Mouse (Mus musculus) urinary bladder, postnatal 10 days (tissue): Measurements from ENCODE around the gene Kdm4d.
A peak's percentile ranks its signal among the peaks of the same experiment; 100 is the strongest.
"Not testable (repeated sequence)": the region's sequence is repeated elsewhere in the genome, so short reads cannot be mapped to it uniquely, and the experiment has no call there.

Source experiments
- DNase-seq: peaks from one replicate; pipeline ENCODE4 v3.0.0; 2022; ENCODE audit warnings: low spot score

Gene Kdm4d

DNA sequence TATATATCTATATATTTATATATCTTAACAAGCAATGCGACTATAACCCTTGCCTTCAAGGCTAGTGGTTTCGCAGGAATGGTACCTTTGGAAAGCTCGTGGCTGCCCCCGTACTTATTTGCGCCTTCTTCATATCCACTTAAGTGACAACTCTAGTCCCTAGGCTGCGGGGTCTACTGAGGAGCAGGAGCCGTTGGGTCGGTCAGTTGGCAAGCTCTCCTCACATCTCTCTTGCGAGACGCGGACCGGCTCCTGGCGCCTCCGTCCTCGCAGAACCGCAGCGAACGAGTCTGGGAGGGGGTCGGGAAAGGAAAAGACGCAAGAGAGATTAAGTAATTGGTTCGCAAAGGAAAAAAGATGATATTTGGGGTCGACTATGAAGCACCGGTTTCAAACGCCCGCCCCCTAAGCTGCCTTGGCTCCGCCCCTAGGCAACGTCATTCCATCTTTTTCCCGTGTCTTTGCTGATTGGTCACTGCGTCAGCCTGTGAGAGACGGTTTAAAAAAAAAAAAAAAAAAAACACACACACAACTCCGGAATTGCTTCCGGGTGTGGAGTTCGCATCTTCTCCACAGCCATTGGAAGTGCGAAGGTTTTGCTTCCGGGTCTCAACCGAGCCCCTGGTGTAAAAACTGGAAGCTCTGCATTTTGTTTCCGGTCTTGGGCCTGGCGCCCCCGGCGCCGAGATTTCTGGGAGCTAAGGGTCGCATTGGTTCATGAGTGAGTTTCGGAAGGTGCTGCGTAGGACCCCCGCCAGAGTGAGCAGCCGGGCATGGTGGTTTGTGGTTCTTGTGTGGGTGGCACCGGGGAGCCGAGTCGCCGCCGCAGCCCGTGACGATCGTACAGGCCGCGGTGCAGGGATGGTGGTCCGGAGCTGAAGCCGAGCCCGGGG is at the start of gene Kdm4d, which contains the start of gene Cwc15:
TSS of gene Kdm4d (minus strand) at position 460 of the 893 bp plus-strand sequence.
TSS of gene Cwc15 (plus strand) at position 595 of the 893 bp plus-strand sequence.
- DNase-seq: peak; percentile 57

DNA sequence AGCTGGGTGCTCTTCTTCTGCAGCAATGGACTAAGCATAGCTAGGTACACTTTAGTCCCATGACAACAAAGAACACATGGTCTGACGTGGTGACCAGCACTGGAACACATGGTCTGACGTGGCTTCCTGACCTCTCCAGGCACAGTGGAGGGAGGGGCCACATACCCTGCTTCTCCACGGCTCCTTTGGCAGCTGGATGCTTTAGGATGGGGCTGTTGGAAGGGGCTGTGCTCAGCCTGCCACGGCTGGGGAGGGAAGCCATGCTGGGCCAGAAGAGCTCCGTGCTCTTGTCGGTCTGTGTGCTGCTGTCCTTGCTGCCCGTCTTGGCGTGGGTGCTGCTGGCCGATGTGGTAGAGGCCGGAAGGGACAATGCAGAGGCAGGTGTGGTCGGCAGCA is 48.1 kb upstream of the Kdm4d start:
- no peak for DNase-seq

DNA sequence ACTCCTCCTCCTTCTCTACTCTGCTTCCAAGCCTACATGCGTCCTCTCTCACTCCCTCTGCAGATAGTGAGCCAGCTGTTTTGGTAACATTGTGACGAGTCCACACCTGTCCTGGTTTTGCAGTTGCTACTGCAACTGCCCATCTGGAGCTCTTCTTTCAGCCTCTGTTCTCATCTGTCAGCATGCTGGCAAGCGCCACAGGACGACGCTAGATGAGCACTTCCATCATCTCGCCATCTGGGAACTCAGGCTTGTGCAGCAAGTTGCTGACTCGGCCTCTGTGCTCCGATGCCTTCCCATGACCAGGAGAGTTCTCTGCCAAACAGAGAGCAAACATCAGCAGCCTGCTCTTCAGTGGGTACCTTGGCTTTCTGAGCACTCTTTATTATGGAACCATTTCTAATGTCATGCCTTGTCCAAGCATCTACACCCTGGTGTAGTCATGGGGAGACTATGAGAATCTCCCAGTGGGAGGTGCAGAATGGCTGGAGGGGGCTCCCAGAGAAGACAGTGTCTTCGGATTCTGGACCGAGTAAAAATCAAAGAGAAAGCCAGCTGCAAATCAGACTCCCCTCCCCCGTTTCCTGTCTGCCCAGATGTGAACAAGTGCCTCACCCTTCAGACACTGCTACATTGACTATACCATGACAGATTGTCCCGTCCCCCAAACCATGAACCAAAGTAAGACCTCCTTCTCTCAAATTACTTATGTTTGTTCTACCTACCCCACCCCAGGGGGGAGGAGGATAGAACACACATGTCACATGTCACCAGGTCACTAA is 47.5 kb upstream of the Kdm4d start:
- DNase-seq: no peak

DNA sequence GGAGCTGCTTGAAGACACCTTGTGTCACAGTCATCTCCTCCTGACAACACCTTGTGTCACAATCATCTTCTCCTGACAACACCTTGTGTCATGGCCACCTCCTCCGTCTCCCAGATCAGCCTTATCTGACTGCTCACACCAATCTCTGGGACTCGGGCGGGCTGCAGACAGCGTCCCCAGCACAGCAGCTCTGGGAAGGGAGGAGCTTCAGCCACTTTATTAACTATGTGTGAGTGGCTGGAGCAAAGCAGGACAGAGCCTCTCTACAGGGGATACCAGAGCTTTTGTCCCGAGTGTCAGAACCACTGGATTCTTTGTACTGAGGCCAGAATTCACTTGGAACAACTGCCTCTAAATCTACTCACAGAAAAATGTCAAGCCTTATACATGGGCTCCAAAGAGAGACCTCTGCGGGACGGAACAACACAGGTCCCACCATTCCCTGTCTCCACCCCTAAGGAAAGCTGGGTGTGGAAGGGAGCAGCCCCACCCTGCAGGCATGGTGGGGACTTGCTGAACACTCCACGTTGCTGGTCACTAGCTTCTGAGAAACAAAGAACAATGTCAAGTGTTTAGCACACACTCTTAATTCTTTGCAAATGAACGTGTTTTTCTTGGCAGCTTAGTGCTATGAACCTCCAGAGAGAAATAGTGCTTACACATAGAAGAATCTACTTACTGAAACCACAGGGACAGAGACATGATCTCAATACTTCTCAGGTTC is 43.9 kb upstream of the Kdm4d start:
- no peak for DNase-seq

DNA sequence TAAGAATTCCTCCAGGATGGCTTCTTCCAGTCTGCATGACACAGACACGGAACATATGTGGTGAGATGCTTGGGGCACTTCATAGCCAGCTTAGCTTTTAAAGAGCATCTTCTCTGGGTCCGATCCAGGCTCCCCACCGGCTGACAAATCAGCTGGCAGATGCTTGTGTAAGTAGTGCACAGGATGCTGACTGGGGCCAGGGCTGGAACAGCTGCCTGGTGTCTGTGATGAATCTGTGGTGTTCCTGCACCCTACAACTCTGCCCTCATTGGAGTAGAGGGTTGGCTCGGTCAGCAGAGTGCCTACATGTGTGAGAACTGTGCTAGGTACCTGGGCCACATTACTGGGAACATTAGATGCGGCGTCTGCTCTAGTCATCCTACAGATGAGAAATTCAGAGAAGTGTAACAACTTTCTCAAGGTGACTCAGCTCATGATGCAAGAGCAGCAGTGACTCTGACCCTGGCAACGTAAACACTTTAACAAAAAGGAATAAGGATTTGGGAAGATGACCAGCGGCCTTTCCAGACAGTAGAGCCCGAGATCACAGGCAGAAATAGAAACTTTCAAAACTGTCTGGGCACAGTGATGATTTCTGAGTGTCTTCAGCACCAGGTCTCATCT is 34.7 kb upstream of the Kdm4d start:
- no peak for DNase-seq

DNA sequence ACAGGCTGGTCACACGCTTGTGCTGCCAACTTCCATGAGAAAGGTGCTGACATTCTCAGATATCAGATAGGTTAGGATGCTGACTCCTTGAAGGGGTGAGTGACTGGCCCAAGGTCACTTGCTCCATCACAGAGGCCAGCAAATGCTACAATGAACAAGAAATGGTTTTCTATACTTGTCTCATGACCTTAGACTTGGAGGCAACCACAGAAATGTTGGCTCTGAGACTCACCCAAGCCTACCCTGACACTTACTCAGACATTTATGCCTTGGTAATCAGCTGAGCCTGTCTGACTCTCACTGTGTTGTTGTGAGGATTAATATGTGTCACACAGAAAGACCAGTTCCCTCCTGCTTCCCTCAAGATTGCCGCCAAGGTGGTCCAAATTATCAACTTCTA is 33.4 kb upstream of the Kdm4d start:
- DNase-seq: no peak

DNA sequence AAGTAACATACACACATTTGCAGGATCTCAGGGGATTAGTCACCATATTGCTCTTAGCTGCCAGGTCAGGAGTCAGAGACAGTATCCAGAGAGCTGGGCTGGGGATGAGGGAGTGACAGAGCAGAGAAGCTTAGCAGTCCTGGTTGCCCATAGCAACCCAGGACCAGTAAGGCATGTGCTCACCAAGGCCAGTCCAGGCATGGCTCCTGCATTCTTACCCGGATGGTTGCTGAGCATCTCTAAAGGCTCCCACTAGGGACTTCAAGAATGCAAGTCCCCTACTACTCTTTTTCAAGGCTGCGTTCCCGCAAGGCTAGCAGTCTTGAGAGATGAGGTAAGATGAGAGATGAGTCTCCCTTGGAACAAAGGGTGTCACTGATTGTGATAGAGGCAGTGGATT is 32.0 kb upstream of the Kdm4d start:
- no peak for DNase-seq

DNA sequence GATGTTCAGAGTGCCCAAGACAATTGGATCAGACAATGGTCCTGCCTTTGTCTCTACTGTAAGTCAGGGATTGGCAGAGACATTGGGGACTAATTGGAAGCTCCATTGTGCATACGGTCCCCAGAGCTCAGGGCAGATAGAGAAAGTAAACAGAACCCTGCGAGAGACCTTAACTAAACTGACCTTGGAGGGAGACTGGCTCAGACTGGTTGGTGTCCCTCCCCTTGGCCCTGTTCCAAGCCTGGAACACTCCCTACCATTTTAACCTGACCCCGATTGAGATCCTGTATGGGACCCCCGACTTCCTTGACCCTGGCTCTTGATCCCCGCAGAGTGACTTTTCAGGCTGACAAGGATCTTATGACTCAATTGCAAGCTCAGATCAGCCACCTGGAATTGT is 29.7 kb upstream of the Kdm4d start:
- DNase-seq: no peak

DNA sequence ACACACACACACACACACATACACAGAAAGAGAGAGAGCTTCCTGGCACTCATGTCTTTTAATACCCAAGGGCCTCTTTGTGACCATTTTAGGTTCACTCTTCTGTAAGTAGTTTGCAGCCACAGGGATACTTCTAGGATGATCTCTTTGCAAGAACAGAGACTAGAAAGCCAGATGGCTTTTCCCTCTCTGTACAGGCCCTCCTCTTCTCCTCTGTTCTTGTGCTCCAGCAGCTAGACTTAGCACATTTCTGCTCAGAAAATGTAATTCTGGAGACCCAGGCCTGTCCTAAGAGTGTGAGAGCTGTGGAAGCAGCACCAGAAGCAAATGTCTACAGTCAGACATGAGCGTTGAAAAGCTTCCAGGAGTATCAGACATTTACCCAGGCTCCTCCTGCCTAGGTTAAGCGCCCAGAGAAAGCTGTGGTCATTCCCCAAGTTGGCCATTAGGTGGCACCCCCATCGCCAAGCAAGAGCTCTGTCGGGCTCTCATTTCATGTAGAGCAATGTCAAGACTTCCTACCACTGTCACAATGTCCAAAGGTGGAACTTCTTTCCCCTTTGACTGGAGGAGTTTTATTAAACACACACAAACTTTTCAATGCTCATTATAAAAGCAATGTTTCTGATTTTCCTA is 23.2 kb upstream of the Kdm4d start:
- DNase-seq: peak; percentile 22

DNA sequence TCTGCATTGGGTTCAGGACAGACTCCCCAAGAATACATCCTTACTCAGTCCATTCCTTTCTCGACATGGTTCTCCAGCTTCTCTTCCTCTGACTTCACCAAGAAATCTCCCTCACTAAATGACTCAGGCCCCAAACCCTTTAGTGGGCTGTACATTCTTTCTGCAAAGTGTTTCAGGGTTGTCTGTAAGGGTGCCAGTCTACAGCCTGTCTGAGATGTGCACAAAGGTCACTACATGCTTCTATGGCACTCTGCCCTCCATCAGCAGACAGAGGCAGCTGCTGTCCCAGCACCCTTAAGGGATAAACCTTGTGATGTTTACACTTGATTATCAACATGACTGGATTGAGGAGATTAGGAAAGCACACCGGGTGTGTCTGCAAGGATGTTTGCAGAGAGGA is 21.4 kb upstream of the Kdm4d start:
- DNase-seq: no peak

DNA sequence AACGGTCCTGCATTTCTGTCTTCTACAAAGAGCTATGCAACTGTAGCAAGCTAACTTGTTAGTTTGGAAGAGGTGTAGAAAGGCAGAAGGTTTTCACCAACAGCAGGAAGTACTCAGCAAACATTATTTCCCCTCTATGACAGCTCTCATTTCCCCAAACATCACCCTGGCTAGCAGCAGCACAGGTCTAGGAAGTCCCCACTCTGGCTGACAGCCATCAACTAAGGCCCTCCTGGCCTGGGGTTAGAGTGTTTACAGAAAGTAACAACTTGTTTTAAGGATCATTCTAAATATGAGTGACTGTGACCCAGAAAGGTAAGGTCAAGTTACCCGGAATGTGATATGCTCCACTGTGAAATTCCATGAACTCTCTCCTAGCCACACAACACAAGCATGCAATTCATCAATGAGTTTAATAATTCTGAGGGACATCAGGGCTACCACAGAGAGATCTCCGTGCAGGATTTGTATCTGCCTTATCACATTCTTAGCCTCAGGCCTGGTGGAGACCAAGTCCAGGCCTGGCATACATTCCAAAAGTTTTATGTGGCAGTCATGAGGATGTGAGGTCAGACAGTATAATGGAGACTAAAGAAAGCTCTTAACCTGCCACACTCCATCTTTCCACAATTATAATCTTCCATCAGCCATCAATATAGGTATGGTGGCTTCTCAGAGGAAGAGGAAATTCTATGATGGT is 20.8 kb upstream of the Kdm4d start:
- no peak for DNase-seq

DNA sequence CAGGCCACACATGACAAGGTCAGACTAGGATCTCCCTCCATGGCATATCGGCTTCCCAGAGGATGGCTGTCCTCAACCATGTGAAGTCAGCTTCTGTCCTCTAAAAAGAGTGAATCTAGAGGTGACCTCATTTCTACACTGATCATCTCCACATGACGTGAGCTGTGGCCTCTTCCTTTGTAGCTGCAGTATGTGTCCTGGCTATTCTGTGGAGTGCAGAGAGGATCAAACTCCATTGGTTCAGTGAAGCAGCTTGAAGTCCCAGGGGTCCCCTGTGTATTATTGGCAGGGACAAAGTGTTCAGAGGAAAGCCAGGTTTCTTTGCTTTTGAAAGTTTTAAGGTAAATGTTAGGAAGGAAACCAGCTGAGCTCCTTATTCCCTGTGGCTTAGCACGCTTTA is 17.8 kb upstream of the Kdm4d start:
- no peak for DNase-seq

DNA sequence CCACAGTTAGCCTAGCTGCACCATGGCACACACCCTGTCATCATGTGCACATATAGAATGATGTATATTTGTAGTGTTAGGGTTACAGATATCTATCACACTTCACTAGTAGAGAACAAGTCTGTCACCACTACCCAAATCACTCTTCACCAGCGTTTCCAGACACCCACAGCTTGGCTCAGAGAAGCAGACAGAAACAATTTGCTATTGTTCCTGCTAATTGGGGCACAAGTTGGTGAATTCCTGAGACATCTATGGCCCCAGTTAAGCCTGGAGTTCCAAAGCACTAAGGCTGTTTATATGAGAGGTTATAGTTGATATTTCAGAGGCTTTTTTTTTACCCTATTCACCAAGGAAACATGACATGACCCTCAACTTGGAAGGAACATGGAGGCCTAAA is 17.0 kb upstream of the Kdm4d start:
- DNase-seq: no peak

DNA sequence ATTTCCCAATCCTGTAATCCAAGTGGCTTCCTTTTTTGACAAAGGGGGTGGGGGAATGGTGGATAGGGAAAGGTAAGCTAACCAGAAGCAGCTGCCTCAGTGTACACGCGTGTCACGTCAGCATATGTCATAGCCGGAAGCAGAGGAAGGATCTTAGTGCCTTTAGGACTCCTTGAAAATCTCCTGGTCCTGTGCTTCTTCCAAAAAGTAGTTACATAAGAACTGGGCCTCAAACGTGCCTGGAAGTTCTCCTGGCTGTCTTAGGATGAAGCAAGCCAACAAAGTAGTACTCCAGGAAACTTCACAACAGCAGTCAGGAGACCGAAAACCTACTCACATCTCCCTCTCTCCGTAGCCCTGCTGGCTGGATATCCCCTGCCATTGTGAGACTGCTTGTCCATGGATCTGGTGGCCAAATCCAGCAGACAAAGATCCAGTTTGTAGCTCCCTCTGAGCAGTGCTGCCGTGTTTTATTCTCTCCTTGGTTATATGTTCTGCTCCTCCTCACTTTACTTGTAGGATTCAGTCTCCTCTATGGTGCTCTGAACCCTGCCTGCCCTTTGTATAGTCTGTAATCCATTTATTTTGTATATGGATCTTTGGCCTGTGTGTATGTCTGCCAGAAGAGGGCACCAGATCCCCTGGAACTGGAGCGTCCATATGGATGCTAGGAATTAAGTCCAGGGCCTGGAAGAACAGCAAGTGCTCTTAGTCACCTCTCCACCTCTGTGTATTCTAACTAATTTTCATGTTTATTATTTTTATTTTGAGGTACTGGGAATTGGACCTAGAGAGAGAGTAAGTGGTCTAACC is 12.6 kb upstream of the Kdm4d start:
- no peak for DNase-seq

DNA sequence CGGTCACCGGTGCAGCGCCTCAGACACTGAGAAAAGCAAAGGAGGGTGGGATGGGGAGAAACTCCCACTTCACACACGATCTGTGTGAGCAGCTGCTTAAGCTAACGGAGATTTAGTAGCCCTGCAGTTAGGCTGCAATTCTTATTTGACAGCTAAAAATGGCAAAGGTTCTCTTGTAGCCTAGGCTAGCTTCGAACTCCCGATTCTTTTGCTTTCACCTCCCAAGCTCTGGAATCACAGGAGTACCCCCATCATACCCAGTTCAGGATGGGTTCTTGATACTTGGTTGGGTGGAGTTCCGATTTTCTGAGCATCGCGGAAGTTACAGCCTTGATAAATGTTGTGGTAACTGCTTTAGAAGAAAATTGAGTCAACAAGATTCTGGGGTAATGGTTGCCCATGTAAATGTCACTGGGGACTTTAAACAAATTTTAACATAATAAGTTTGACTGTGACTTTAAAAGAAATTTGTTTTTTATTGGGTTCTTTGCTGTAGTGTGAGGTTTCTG is 688 bp upstream of the Kdm4d start:
- DNase-seq: no peak

DNA sequence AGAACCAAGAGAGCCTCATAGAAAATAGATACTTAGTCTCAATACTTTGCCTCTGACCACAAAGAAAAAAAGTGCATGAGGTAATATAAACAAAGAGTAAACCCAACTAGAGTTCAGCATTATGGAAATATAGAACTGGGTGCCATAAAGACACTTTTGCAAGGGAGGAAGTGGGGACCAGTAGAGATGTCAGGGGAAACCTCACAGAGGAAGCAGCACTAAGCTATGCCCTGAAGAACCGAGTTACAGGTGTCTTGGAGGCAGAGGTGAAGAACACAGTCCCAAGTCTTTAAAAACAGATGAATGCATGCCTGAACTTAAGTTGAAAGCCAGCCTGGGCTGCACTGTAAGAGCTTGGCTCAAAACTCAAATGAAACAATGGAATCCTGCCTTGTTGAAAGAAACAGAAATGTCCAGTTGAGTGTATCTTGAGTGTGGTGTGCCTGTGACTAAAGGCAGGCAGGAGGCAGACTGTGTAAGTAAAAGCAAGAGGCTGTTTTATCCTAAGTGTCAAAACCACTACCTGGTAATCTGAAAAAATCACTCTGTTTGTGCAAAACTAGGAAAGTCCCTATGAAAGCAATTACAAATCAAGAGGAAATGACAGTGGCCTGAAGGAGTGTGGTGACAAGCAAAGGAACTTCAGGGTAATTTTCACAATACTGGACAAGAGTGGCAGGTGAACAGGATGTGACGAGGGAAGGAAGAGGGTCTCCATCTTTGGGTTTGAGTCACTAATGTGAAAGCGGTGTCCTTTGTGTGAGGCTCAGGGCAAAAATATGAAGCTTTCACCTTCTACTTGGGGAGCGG is 1.2 kb downstream of the Kdm4d start:
- no peak for DNase-seq

DNA sequence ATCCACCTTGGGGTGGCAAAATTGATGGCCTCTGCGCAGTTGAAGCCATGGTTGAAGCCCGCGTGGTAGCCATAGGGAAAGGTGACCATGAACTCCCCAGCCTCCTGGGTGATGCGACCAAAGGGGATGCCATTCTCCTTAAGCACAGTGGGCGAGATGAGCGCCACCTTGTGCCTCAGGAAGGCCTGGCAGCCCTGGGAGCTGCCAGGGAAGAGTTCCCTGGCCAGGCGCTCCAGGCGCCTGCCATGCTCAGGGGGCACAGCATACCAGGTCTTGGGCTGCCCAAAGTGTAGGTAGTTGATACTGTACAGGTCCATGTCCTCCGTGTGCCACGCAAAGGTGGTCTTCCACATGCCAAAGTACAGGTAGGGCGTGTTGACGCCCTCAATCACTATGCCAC is 36.6 kb downstream of the Kdm4d start:
- not testable (repeated sequence) for DNase-seq

DNA sequence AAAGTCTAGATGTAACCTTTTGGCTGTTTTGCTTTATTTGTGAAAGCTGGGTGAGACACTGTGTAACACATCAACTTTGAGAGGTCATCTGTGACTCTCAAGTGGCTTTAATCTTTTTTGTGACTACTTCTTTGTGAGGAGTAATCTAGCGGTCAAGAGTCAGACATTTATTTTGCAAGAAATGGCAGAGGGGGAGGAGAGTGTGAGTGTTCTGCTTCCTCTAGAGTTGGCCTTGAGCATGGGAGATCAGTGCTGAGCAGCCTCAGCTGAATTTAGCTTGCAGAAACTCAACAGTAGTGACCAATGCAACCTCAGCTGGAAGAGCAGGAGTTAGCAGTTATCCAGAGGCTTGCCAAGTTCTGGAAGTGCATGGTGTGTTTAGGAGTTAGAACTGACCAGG is 37.7 kb downstream of the Kdm4d start:
- not testable (repeated sequence) for DNase-seq

DNA sequence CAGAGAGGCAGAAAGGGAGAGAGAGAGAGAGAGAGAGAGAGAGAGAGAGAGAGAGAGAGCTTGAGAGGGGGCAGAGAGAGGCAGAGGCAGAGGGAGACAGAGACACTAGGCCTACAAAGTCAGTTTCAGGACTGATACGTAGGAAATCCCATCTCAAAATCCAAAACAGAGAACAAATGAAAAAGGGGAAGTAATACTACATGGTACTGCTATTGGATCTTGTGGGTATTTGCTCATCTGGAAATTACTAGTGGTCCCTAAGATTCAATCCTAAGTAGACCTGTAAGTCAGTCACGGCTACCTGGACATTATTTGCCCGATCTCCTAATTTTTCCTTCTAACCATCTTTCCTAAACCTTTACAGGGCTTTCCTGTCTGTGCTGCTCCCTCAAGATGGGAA is 44.0 kb downstream of the Kdm4d start:
- no peak for DNase-seq
